Mouse (Mus musculus): Measurements from ENCODE around the gene Tjp1.

DNA sequence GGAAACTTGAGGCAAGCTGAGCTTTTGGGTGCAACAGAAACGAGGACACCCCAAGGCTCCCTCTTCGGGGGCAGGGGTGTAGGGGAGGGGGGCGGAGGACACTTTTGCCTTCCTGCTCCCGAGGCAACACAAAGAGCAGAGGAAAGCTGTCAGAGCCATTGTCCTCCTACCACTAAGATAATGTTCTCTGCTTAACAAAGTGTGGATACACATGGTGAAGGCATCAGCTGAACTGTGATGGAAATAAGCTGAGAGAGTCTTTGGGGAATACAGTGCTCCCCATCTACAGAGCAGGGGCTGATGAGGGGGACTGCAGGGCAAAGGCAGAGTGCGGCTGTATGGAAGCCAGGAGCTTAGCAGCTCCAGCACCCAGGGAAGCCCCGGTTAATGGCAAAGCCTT is 145.7 kb downstream of the Tjp1 start:
- TF ChIP-seq POLR2A (IDR thresholded peaks at IDR 0.05; ENCODE audit: low read depth, low read length) (no peak), CTCF (conservative IDR thresholded peaks at IDR 0.05; ENCODE audit: insufficient read depth, insufficient read length, low read depth, low read length) (no peak)
